Mouse (Mus musculus) kidney, embryonic 15.5 days (tissue): ENCODE data around the gene Pgpep1l. TPM values are rescaled to one million over a fixed set of nuclear protein-coding genes. Genes with fewer than 3 reads are reported as not detected.

Experiments
- ATAC-seq: fragments of 200-750 bp; cut with Nextera tagmentation; replicated peaks from 2 replicates; pipeline ENCODE4 v1.8.0; 2017; ENCODE audit warnings: moderate TSS enrichment; ENCODE audit not compliant: low FRiP score
- H3K27ac ChIP-seq: fragments of 300-500 bp; sonication (generic); 2 replicates; pipeline ENCODE4 v1.5.1; 2015; ENCODE audit warnings: mild to moderate bottlenecking, inconsistent platforms
- H3K27me3 ChIP-seq: fragments of 300-500 bp; sonication (generic); 2 replicates; pipeline ENCODE4 v1.6.1; 2015; ENCODE audit warnings: inconsistent platforms
- H3K36me3 ChIP-seq: fragments of 300-500 bp; sonication (generic); 2 replicates; pipeline ENCODE4 v1.6.1; 2015; ENCODE audit warnings: inconsistent platforms
- H3K4me1 ChIP-seq: fragments of 300-500 bp; sonication (generic); 2 replicates; pipeline ENCODE4 v1.6.1; 2015; ENCODE audit warnings: inconsistent platforms
- H3K4me2 ChIP-seq: fragments of 300-500 bp; sonication (generic); 2 replicates; pipeline ENCODE4 v1.6.1; 2015; ENCODE audit warnings: moderate library complexity, mild to moderate bottlenecking, inconsistent platforms
- H3K4me3 ChIP-seq: fragments of 300-500 bp; sonication (generic); replicated peaks from 2 replicates; pipeline ENCODE4 v1.5.1; 2015; ENCODE audit warnings: mild to moderate bottlenecking, inconsistent platforms
- H3K9ac ChIP-seq: fragments of 300-500 bp; sonication (generic); 2 replicates; pipeline ENCODE4 v1.6.1; 2015; ENCODE audit warnings: mild to moderate bottlenecking, inconsistent platforms
- H3K9me3 ChIP-seq: fragments of 300-500 bp; sonication (generic); replicated peaks from 2 replicates; pipeline ENCODE4 v1.6.1; 2016; ENCODE audit warnings: inconsistent platforms
- WGBS: fragments of 180-500 bp; shearing (Covaris S2); methylation state at CpG from one replicate; pipeline ENCODE4 v1.1.7; 2015; ENCODE audit warnings: mixed read lengths; 5-methylcytosine and 5-hydroxymethylcytosine counted together
- polyA plus RNA-seq: library from polyadenylated mRNA; unstranded; fragments of >200 nt; fragmentation: Nextera tagmentation; extraction: Ambion mirVana; gene quantifications from 2 replicates; pipeline ENCODE4 v1.2.1, GENCODE M21; 2015

The Pgpep1l gene
- polyA plus RNA-seq, 1 experiment from 2014 or later, result 0.17 TPM

- Histone ChIP-seq H3K36me3 (peaks cover 96% of the 10 kb centered on the region), H3K4me3 (no peak overlapping the region), H3K9me3 (no peaks in the 10 kb centered on the region), H3K27ac (no peak overlapping the region), H3K4me2 (no peak overlapping the region), H3K27me3 (no peaks in the 10 kb centered on the region), H3K4me1 (no peaks in the 10 kb centered on the region), H3K9ac (no peak overlapping the region)
- no peak for ATAC-seq
- 96% methylated on average over 7 of the region's 7 CpGs for WGBS
Observed at GRCm38 (mm10) chr7:68199609-68200008, 64.4 kb downstream of the Pgpep1l start.

- H3K27me3 ChIP-seq, result no peaks in the 10 kb centered on the region
- no peak overlapping the region for H3K9ac ChIP-seq
- H3K4me1 ChIP-seq, result no peaks in the 10 kb centered on the region
- ATAC-seq, result no peak
- H3K4me2 ChIP-seq, result no peak overlapping the region
- no peaks in the 10 kb centered on the region for H3K9me3 ChIP-seq
- WGBS, result 70% methylated on average over 15 of the region's 15 CpGs
- H3K27ac ChIP-seq, result no peak overlapping the region
- peaks cover 98% of the 10 kb centered on the region for H3K36me3 ChIP-seq
- no peak overlapping the region for H3K4me3 ChIP-seq
Observed at GRCm38 (mm10) chr7:68193958-68194695, 69.9 kb downstream of the Pgpep1l start.

- no peak overlapping the region for H3K9ac ChIP-seq
- no peak overlapping the region for H3K4me3 ChIP-seq
- H3K36me3 ChIP-seq, result peaks cover 93% of the 10 kb centered on the region
- WGBS, result 90% methylated on average over 13 of the region's 13 CpGs
- ATAC-seq, result no peak
- no peak overlapping the region for H3K27ac ChIP-seq
- no peaks in the 10 kb centered on the region for H3K9me3 ChIP-seq
- no peak overlapping the region for H3K4me2 ChIP-seq
- no peaks in the 10 kb centered on the region for H3K4me1 ChIP-seq
- H3K27me3 ChIP-seq, result no peaks in the 10 kb centered on the region
Observed at GRCm38 (mm10) chr7:68189691-68190456, 74.2 kb downstream of the Pgpep1l start.

GRCm38 (mm10) chr7:68189211-68189610, 74.8 kb downstream of the Pgpep1l start:
- Histone ChIP-seq H3K36me3 (peaks cover 93% of the 10 kb centered on the region), H3K4me1 (no peaks in the 10 kb centered on the region), H3K27me3 (no peaks in the 10 kb centered on the region), H3K4me3 (no peak overlapping the region), H3K9ac (no peak overlapping the region), H3K4me2 (no peak overlapping the region), H3K9me3 (no peaks in the 10 kb centered on the region), H3K27ac (no peak overlapping the region)
- 76% methylated on average over 6 of the region's 6 CpGs for WGBS
- no peak for ATAC-seq

Other genes with a start within 250 kb of the Pgpep1l start
- gene Fam169b, start 9.6 kb upstream of the Pgpep1l start, polyA plus RNA-seq, result 1.0 and 1.1 TPM in 2 replicates